Mouse (Mus musculus) stomach, adult 2 months (tissue): Measurements from ENCODE around the gene Serpinb2. TPM values are rescaled to one million over a fixed set of nuclear protein-coding genes. Genes with fewer than 3 reads are reported as not detected.

Experiments used
- polyA plus RNA-seq: library from polyadenylated mRNA; depleted of rRNA; stranded (reverse); fragments of >200 nt; gene quantifications from 2 replicates; pipeline ENCODE4 v1.2.3, GENCODE M21; 2012; rRNA removed

The Serpinb2 gene
- polyA plus RNA-seq: 1.4 and 2.4 TPM in 2 replicates

GRCm38 (mm10) chr1:107511252-107511651 lies at the start of gene Serpinb2:
Gene Serpinb2 (plus strand): TSS chr1:107511423.

Other genes with a start within 250 kb of the Serpinb2 start
- gene Serpinb3b, start 233.1 kb upstream of the Serpinb2 start, polyA plus RNA-seq: 0.26 and 0.29 TPM in 2 replicates
- gene Serpinb3c, start 233.1 kb upstream of the Serpinb2 start, polyA plus RNA-seq: 0.11 and 0.30 TPM in 2 replicates
- 0.19 and 0.27 TPM in 2 replicates for gene Serpinb11, start 150.2 kb upstream of the Serpinb2 start, polyA plus RNA-seq
- gene Serpinb7, start 111.8 kb upstream of the Serpinb2 start, polyA plus RNA-seq: 0.35 and 0.57 TPM in 2 replicates
- 1.4 and 2.7 TPM in 2 replicates for gene Serpinb8, start 78.6 kb downstream of the Serpinb2 start, polyA plus RNA-seq